Mouse (Mus musculus) hindbrain, embryonic 11.5 days (tissue): ENCODE data around the gene Ciz1. TPM values are rescaled to one million over a fixed set of nuclear protein-coding genes. Genes with fewer than 3 reads are reported as not detected.

Experiments
- ATAC-seq: fragments of 200-750 bp; cut with Nextera tagmentation; 2 replicates; pipeline ENCODE4 v1.8.0; 2017; ENCODE audit warnings: mild to moderate bottlenecking, moderate TSS enrichment, moderate library complexity; ENCODE audit not compliant: low FRiP score
- DNase-seq: peaks from one replicate; pipeline ENCODE4 v3.0.0-alpha.2; 2015; ENCODE audit warnings: low spot score
- H3K27ac ChIP-seq: fragments of 300-500 bp; sonication (generic); 2 replicates; pipeline ENCODE4 v1.5.1; 2014; ENCODE audit warnings: mild to moderate bottlenecking, low read depth, low read length
- H3K27me3 ChIP-seq: fragments of 300-500 bp; sonication (generic); 2 replicates; pipeline ENCODE4 v1.6.1; 2014; ENCODE audit warnings: mild to moderate bottlenecking, low read length, moderate library complexity, mixed read lengths; ENCODE audit not compliant: control insufficient read depth, insufficient read depth
- H3K36me3 ChIP-seq: fragments of 300-500 bp; sonication (generic); 2 replicates; pipeline ENCODE4 v1.6.1; 2014; ENCODE audit warnings: mild to moderate bottlenecking, low read length, moderate library complexity, mixed read lengths; ENCODE audit not compliant: control insufficient read depth, insufficient read depth
- H3K4me1 ChIP-seq: fragments of 300-500 bp; sonication (generic); replicated peaks from 2 replicates; pipeline ENCODE4 v1.6.1; 2014; ENCODE audit warnings: low read length, mixed read lengths; ENCODE audit not compliant: control insufficient read depth, insufficient read depth
- H3K4me2 ChIP-seq: fragments of 300-500 bp; sonication (generic); replicated peaks from 2 replicates; pipeline ENCODE4 v1.6.1; 2014; ENCODE audit warnings: mild to moderate bottlenecking, low read depth, low read length
- H3K4me3 ChIP-seq: fragments of 300-500 bp; sonication (generic); 2 replicates; pipeline ENCODE4 v1.5.1; 2014; ENCODE audit warnings: low read depth, low read length
- H3K9ac ChIP-seq: fragments of 300-500 bp; sonication (generic); 2 replicates; pipeline ENCODE4 v1.6.1; 2014; ENCODE audit warnings: low read depth, low read length
- H3K9me3 ChIP-seq: fragments of 300-500 bp; sonication (generic); 2 replicates; pipeline ENCODE4 v1.6.1; 2016; ENCODE audit warnings: low read length; ENCODE audit not compliant: control insufficient read depth
- WGBS: fragments of 180-500 bp; shearing (Covaris S2); extraction: QIAGEN DNeasy Blood & Tissue Kit; methylation state at CpG from one replicate; pipeline ENCODE4 v1.1.7; 2014; 5-methylcytosine and 5-hydroxymethylcytosine counted together
- polyA plus RNA-seq: library from polyadenylated mRNA; unstranded; fragments of >200 nt; fragmentation: Nextera tagmentation; extraction: Ambion mirVana; gene quantifications from 2 replicates; pipeline ENCODE4 v1.2.1, GENCODE M21; 2014

Ciz1 gene
- polyA plus RNA-seq, 1 experiment from 2014 or later: 49.0 TPM

GRCm38 (mm10) chr2:32389157-32389556 is 37.0 kb downstream of the Ciz1 start:
- Histone ChIP-seq H3K4me3 (no peak overlapping the region), H3K9me3 (no peaks in the 10 kb centered on the region), H3K27ac (no peak overlapping the region), H3K36me3 (no peaks in the 10 kb centered on the region), H3K4me2 (no peak overlapping the region), H3K4me1 (no peaks in the 10 kb centered on the region), H3K9ac (no peak overlapping the region), H3K27me3 (0 out of 2 replicates have a peak, but pooled peaks cover 2% of the 10 kb centered on the region)
- ATAC-seq: no peak
- 64% methylated on average over 2 of the region's 2 CpGs for WGBS
- DNase-seq: no peak

GRCm38 (mm10) chr2:32390871-32391270 is 38.7 kb downstream of the Ciz1 start:
- H3K4me2 ChIP-seq: no peak overlapping the region
- no peak overlapping the region for H3K9ac ChIP-seq
- no peaks in the 10 kb centered on the region for H3K9me3 ChIP-seq
- H3K4me3 ChIP-seq: no peak overlapping the region
- ATAC-seq (no peak), DNase-seq (no peak)
- H3K27me3 ChIP-seq: no peaks in the 10 kb centered on the region
- no peaks in the 10 kb centered on the region for H3K36me3 ChIP-seq
- H3K27ac ChIP-seq: no peak overlapping the region
- WGBS: 72% methylated on average over 8 of the region's 8 CpGs
- no peaks in the 10 kb centered on the region for H3K4me1 ChIP-seq

- 90% methylated on average over 5 of the region's 5 CpGs for WGBS
- no peak for ATAC-seq
- no peaks in the 10 kb centered on the region for H3K36me3 ChIP-seq
- H3K4me1 ChIP-seq: peaks cover 2% of the 10 kb centered on the region; the same call in 1 of the 2 replicates
- no peak overlapping the region for H3K9ac ChIP-seq
- no peak overlapping the region for H3K4me3 ChIP-seq
- no peak for DNase-seq
- H3K27ac ChIP-seq: no peak overlapping the region
- H3K27me3 ChIP-seq: no peaks in the 10 kb centered on the region
- H3K9me3 ChIP-seq: no peaks in the 10 kb centered on the region
- no peak overlapping the region for H3K4me2 ChIP-seq
Observed at GRCm38 (mm10) chr2:32392063-32392462, 39.9 kb downstream of the Ciz1 start.

- Histone ChIP-seq H3K27me3 (no peaks in the 10 kb centered on the region), H3K9ac (peak overlapping the region; percentile 86), H3K4me3 (peak overlapping the region; percentile 89), H3K9me3 (no peaks in the 10 kb centered on the region), H3K4me2 (peak overlapping the region; percentile 57), H3K27ac (peak overlapping the region; percentile 70), H3K36me3 (no peaks in the 10 kb centered on the region), H3K4me1 (peaks cover 4% of the 10 kb centered on the region; the same call in 1 of the 2 replicates)
- DNase-seq: no peak
- 4% methylated on average over 8 of the region's 8 CpGs for WGBS
- ATAC-seq: 0 out of 2 replicates have a peak, but pooled peaks have one; percentile 1
Observed at GRCm38 (mm10) chr2:32394973-32395372, 42.8 kb downstream of the Ciz1 start.

- Histone ChIP-seq H3K4me3 (peak within 1 kb of the TSS; percentile 89), H3K9me3 (no peaks in the 10 kb centered on the region), H3K4me2 (peak within 1 kb of the TSS; percentile 57), H3K27ac (peak within 1 kb of the TSS; percentile 70), H3K36me3 (no peaks in the 10 kb centered on the region), H3K4me1 (peaks cover 4% of the 10 kb centered on the region; the same call in 1 of the 2 replicates), H3K9ac (peak within 1 kb of the TSS; percentile 86), H3K27me3 (no peaks in the 10 kb centered on the region)
- 0% methylated on average over 31 of the region's 31 CpGs for WGBS
- ATAC-seq: peak; percentile 90
- DNase-seq: peak; percentile 92
Observed at GRCm38 (mm10) chr2:32395484-32395945, 43.4 kb downstream of the Ciz1 start, which contains the start of gene Ptges2. Gene Ptges2, plus strand, starts transcription at chr2:32395896.

GRCm38 (mm10) chr2:32395946-32396621 is 44.0 kb downstream of the Ciz1 start:
- H3K9ac ChIP-seq: peak overlapping the region; percentile 86
- H3K27ac ChIP-seq: peak overlapping the region; percentile 70
- peaks cover 4% of the 10 kb centered on the region; the same call in 1 of the 2 replicates for H3K4me1 ChIP-seq
- H3K36me3 ChIP-seq: no peaks in the 10 kb centered on the region
- H3K4me2 ChIP-seq: peak overlapping the region; percentile 57
- peak overlapping the region; percentile 89 for H3K4me3 ChIP-seq
- H3K27me3 ChIP-seq: no peaks in the 10 kb centered on the region
- peak; percentile 89 for DNase-seq
- ATAC-seq: peak; percentile 97
- no peaks in the 10 kb centered on the region for H3K9me3 ChIP-seq
- 0% methylated on average over 58 of the region's 59 CpGs for WGBS

- Histone ChIP-seq H3K36me3 (no peaks in the 10 kb centered on the region), H3K27ac (no peak overlapping the region), H3K9me3 (no peaks in the 10 kb centered on the region), H3K9ac (peak overlapping the region; percentile 86), H3K4me3 (peak overlapping the region; percentile 89), H3K27me3 (no peaks in the 10 kb centered on the region), H3K4me1 (peaks cover 4% of the 10 kb centered on the region; the same call in 1 of the 2 replicates), H3K4me2 (peak overlapping the region; percentile 57)
- ATAC-seq: no peak
- WGBS: under 1% methylated on average over 15 of the region's 15 CpGs
- no peak for DNase-seq
Observed at GRCm38 (mm10) chr2:32396695-32397094, 44.6 kb downstream of the Ciz1 start.

GRCm38 (mm10) chr2:32404663-32405062 is 52.5 kb downstream of the Ciz1 start:
- 25% methylated on average over 2 of the region's 2 CpGs for WGBS
- Histone ChIP-seq H3K9me3 (no peaks in the 10 kb centered on the region), H3K4me1 (no peaks in the 10 kb centered on the region), H3K36me3 (no peaks in the 10 kb centered on the region; the same call in 1 of the 2 replicates), H3K27me3 (no peaks in the 10 kb centered on the region), H3K4me3 (no peak overlapping the region), H3K9ac (no peak overlapping the region), H3K4me2 (no peak overlapping the region), H3K27ac (no peak overlapping the region)
- DNase-seq: peak; percentile 99
- no peak for ATAC-seq
